Mouse (Mus musculus): ENCODE data around the gene Arhgef12. TPM values are rescaled to one million over a fixed set of nuclear protein-coding genes. Genes with fewer than 3 reads are reported as not detected.

The Arhgef12 gene
- total and polyA plus RNA-seq, 3 experiments: 11.8 to 33.5 (median 14.7) TPM

DNA sequence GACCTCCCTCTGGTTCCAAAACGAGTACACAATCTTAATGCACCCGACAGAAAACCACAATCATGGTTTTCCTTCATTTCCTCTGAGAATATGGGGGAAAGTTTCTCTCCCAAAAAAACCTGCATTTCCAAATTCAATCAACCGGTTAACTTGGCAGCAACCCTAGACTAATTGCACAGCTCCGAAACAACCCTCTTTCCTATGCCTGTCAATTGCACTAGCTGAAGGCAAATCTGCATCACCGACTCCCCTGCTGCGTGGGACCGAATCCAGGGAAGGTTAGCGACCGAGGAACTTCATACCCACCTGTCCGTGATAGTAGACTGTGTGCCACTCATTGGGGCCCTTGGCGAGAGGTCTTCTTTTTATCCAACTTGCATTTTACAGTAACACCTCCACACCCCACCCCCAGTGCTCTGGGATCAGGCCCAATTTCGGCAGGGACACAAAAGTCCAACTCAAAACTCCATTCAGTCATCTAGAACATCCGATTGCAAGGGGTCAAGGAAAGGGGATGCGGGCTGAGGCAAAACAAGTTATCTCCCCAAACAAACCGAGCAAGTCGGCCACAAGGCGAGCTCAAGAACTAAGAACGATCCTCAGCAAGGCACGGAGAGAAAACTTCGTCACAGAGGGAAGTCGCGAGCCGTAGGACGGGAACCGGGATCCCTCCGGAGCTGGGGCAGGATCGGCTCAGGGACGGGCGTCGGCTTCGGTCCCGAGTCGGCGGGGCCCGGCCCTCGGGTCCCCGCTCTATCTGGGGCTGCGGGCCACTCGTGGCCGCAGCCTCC, 2.0 kb downstream of the Arhgef12 start:
- H3K27me3 ChIP-seq (ENCODE audit: control insufficient read depth in 1 of 2, insufficient read depth in 2 of 2, low read length in 2 of 2): no peaks in the 10 kb centered on the region
- peak overlapping the region; percentile 92 for H3K9ac ChIP-seq (ENCODE audit: control insufficient read depth, low read depth, low read length, poor library complexity, severe bottlenecking)
- H3K27ac ChIP-seq (ENCODE audit: control insufficient read depth, low read depth, low read length): peak overlapping the region; percentile 86
- TF ChIP-seq GATA1 (IDR thresholded peaks at IDR 0.05; ENCODE audit: low read depth, low read length) (no peak), MAFK (IDR thresholded peaks at IDR 0.05; ENCODE audit: borderline replicate concordance, low read depth, low read length) (no peak), ZC3H11A (IDR thresholded peaks at IDR 0.05; ENCODE audit: low read depth, low read length) (no peak), ZKSCAN1 (IDR thresholded peaks at IDR 0.05; ENCODE audit: low read depth, low read length) (no peak), USF1 (IDR thresholded peaks at IDR 0.05; ENCODE audit: low read depth, low read length) (no peak), SIN3A (IDR thresholded peaks at IDR 0.05; ENCODE audit: low read length) (peak; percentile 59), RAD21 (IDR thresholded peaks at IDR 0.05; ENCODE audit: low read depth, low read length) (no peak), POLR2AphosphoS2 (IDR thresholded peaks at IDR 0.05; ENCODE audit: low read length) (no peak), CHD2 (IDR thresholded peaks at IDR 0.05; ENCODE audit: low read length) (no peak), MAX (IDR thresholded peaks at IDR 0.05; ENCODE audit: low read length) (no peak), TBP (IDR thresholded peaks at IDR 0.05; ENCODE audit: low read depth, low read length) (peak; percentile 52; the same call in 1 of the 2 replicates), CTCF (IDR thresholded peaks at IDR 0.05 in 2 of 3, conservative IDR thresholded peaks at IDR 0.05 in 1 of 3; ENCODE audit: control insufficient read depth in 1 of 3, insufficient read depth in 1 of 3, low read depth in 2 of 3, low read length in 3 of 3, poor library complexity in 1 of 3, severe bottlenecking in 1 of 3) (no peak), HCFC1 (IDR thresholded peaks at IDR 0.05; ENCODE audit: low read depth, low read length) (no peak), MYC (IDR thresholded peaks at IDR 0.05; ENCODE audit: low read depth, low read length) (no peak), NRF1 (IDR thresholded peaks at IDR 0.05; ENCODE audit: insufficient read depth, low read depth, low read length, poor library complexity, severe bottlenecking) (no peak), TAL1 (IDR thresholded peaks at IDR 0.05; ENCODE audit: low read length) (no peak), E2F4 (IDR thresholded peaks at IDR 0.05; ENCODE audit: borderline replicate concordance, low read depth, low read length) (no peak)
- no peaks in the 10 kb centered on the region for H3K9me3 ChIP-seq (replicated peaks; ENCODE audit: insufficient read depth, low read length)
- H3K79me2 ChIP-seq (ENCODE audit: control insufficient read depth, insufficient read depth, low read length, poor library complexity): peaks cover 33% of the 10 kb centered on the region
- peaks cover 14 to 28% of the 10 kb centered on the region in 2 experiments for H3K4me1 ChIP-seq (ENCODE audit: control insufficient read depth in 1 of 2, insufficient read depth in 2 of 2, low read length in 2 of 2)
- H3K36me3 ChIP-seq (ENCODE audit: control insufficient read depth in 1 of 2, insufficient read depth in 2 of 2, low read length in 2 of 2): peaks cover 0 to 39% of the 10 kb centered on the region in 2 experiments; a peak in 2 of 4 replicates
- H3K4me3 ChIP-seq (ENCODE audit: control insufficient read depth in 1 of 2, insufficient read depth in 1 of 2, low read depth in 2 of 2, low read length in 2 of 2): peak overlapping the region; percentile 82 to 86
- peak; percentile 66 for DNase-seq (ENCODE audit: low read depth, low spot score)

DNA sequence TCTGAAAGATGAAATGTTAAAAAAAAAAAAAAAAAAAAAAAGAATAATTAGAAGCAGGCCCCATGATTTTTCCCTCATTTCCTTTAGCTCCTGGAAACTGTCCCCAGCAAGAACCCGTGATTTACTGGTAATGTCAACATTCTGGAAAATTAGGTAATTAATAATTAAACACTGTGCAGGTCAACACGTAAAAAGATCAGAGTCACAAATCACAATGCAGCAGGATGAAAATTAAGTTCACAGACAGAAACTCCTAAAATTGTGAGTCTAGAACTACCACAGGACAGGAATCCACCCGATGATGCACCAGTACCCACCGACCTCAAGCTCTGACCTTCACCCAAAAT, 2.5 kb downstream of the Arhgef12 start:
- Histone ChIP-seq H3K27me3 (ENCODE audit: control insufficient read depth in 1 of 2, insufficient read depth in 2 of 2, low read length in 2 of 2) (no peaks in the 10 kb centered on the region), H3K79me2 (ENCODE audit: control insufficient read depth, insufficient read depth, low read length, poor library complexity) (peaks cover 36% of the 10 kb centered on the region), H3K9me3 (replicated peaks; ENCODE audit: insufficient read depth, low read length) (no peaks in the 10 kb centered on the region), H3K27ac (ENCODE audit: control insufficient read depth, low read depth, low read length) (peak overlapping the region; percentile 86; the same call in 1 of the 2 replicates), H3K4me3 (ENCODE audit: control insufficient read depth in 1 of 2, insufficient read depth in 1 of 2, low read depth in 2 of 2, low read length in 2 of 2) (peak overlapping the region; percentile 82 to 86), H3K9ac (ENCODE audit: control insufficient read depth, low read depth, low read length, poor library complexity, severe bottlenecking) (peak overlapping the region; percentile 92), H3K4me1 (ENCODE audit: control insufficient read depth in 1 of 2, insufficient read depth in 2 of 2, low read length in 2 of 2) (peaks cover 12 to 28% of the 10 kb centered on the region in 2 experiments), H3K36me3 (ENCODE audit: control insufficient read depth in 1 of 2, insufficient read depth in 2 of 2, low read length in 2 of 2) (peaks cover 0 to 42% of the 10 kb centered on the region in 2 experiments; a peak in 2 of 4 replicates)
- DNase-seq (ENCODE audit: low read depth, low spot score): no peak
- 0 out of 2 replicates have a peak, but pooled peaks have one; percentile 16 for TF ChIP-seq CHD1 (IDR thresholded peaks at IDR 0.05; ENCODE audit: low read depth, low read length)
- no peak for TF ChIP-seq EP300 (IDR thresholded peaks at IDR 0.05; ENCODE audit: low read depth in 1 of 2, low read length in 2 of 2)

Data from MEL (cell line).